In genomic region chr10:73099846-73100241, GRCm38 (mm10) we compare ENCODE assay signal across 8 mouse cellular contexts. TPM values are rescaled to one million over a fixed set of nuclear protein-coding genes. Genes with fewer than 3 reads are reported as not detected.
DNase-seq lines count a peak whose midpoint lies in the region; ATAC-seq and TF ChIP-seq lines count a peak whose summit lies in the region.

No protein-coding gene starts in this region.

- no peak for TF ChIP-seq POLR2A in embryonic fibroblast, embryonic 13.5 days (IDR thresholded peaks at IDR 0.05; ENCODE audit: low read depth, low read length)

- no peak overlapping the region for H3K9ac ChIP-seq in heart, embryonic 11.5 days (ENCODE audit: low read depth, low read length)
- H3K9ac ChIP-seq in limb, embryonic 11.5 days (ENCODE audit: low read length): peak overlapping the region; percentile 12
- peak overlapping the region; percentile 77 for H3K9ac ChIP-seq in neural tube, embryonic 15.5 days (replicated peaks)

- intact Hi-C loops in heart, postnatal 25 days (cut with DNase I): loop anchor here (5.0 kb wide), 1 partner anchor 262 kb away; no protein-coding TSS in a partner anchor

- TF ChIP-seq CTCF in embryonic fibroblast, embryonic 13.5 days (IDR thresholded peaks at IDR 0.05; ENCODE audit: borderline replicate concordance, insufficient read depth, low read length): no peak

- H3K27ac ChIP-seq in heart, embryonic 11.5 days (ENCODE audit: low read depth, low read length): no peak overlapping the region
- no peak overlapping the region for H3K27ac ChIP-seq in embryonic fibroblast, embryonic 13.5 days (ENCODE audit: insufficient read depth, low read length)
- no peak overlapping the region for H3K27ac ChIP-seq in limb, embryonic 11.5 days (replicated peaks; ENCODE audit: low read depth, low read length)
- H3K27ac ChIP-seq in neural tube, embryonic 15.5 days (replicated peaks): peak overlapping the region; percentile 80

- H3K4me3 ChIP-seq in heart, embryonic 11.5 days (ENCODE audit: low read depth, low read length): peak overlapping the region; percentile 61
- H3K4me3 ChIP-seq in embryonic fibroblast, embryonic 13.5 days (ENCODE audit: insufficient read depth, low read length): peak overlapping the region; percentile 47
- peak overlapping the region; percentile 61 for H3K4me3 ChIP-seq in limb, embryonic 11.5 days (ENCODE audit: low read depth, low read length)
- H3K4me3 ChIP-seq in neural tube, embryonic 15.5 days (replicated peaks): peak overlapping the region; percentile 74

- ATAC-seq in heart, embryonic 11.5 days (replicated peaks; ENCODE audit: insufficient number of reproducible peaks, low FRiP score, low TSS enrichment): peak; percentile 67
- peak; percentile 78 for ATAC-seq in limb, embryonic 11.5 days (ENCODE audit: insufficient number of reproducible peaks, low FRiP score, low TSS enrichment, low read depth)
- ATAC-seq in neural tube, embryonic 15.5 days (ENCODE audit: low FRiP score): peak; percentile 55; the same call in 1 of the 2 replicates

- H3K4me1 ChIP-seq in heart, embryonic 11.5 days (ENCODE audit: control insufficient read depth, insufficient read depth, low read length): 0 out of 2 replicates have a peak, but pooled peaks cover 2% of the 10 kb centered on the region
- peaks cover 4% of the 10 kb centered on the region; the same call in 1 of the 2 replicates for H3K4me1 ChIP-seq in embryonic fibroblast, embryonic 13.5 days (ENCODE audit: control insufficient read depth, insufficient read depth, low read length)
- peaks cover 5% of the 10 kb centered on the region; the same call in 1 of the 2 replicates for H3K4me1 ChIP-seq in limb, embryonic 11.5 days (ENCODE audit: control insufficient read depth, insufficient read depth, low read length)
- peaks cover 33% of the 10 kb centered on the region for H3K4me1 ChIP-seq in neural tube, embryonic 15.5 days

- no peaks in the 10 kb centered on the region for H3K9me3 ChIP-seq in heart, embryonic 11.5 days (replicated peaks; ENCODE audit: control insufficient read depth, low read length)
- no peaks in the 10 kb centered on the region for H3K9me3 ChIP-seq in limb, embryonic 11.5 days (ENCODE audit: control insufficient read depth, low read length)
- H3K9me3 ChIP-seq in neural tube, embryonic 15.5 days (replicated peaks): no peaks in the 10 kb centered on the region

- H3K36me3 ChIP-seq in heart, embryonic 11.5 days (ENCODE audit: control insufficient read depth, insufficient read depth, low read length): no peaks in the 10 kb centered on the region
- no peaks in the 10 kb centered on the region for H3K36me3 ChIP-seq in limb, embryonic 11.5 days (ENCODE audit: control insufficient read depth, insufficient read depth, low read length)
- no peaks in the 10 kb centered on the region for H3K36me3 ChIP-seq in neural tube, embryonic 15.5 days

- peaks cover 57% of the 10 kb centered on the region for H3K27me3 ChIP-seq in heart, embryonic 11.5 days (ENCODE audit: control insufficient read depth, insufficient read depth, low read length)
- H3K27me3 ChIP-seq in limb, embryonic 11.5 days (ENCODE audit: control insufficient read depth, insufficient read depth, low read length): peaks cover 31% of the 10 kb centered on the region
- H3K27me3 ChIP-seq in neural tube, embryonic 15.5 days (replicated peaks): 0 out of 2 replicates have a peak, but pooled peaks cover 6% of the 10 kb centered on the region

- DNase-seq in heart, postnatal 25 days (ENCODE audit: low spot score): no peak
- peak; percentile 37 for DNase-seq in ES-CJ7 (ENCODE audit: low read depth, low spot score)
- DNase-seq in limb, embryonic 11.5 days (ENCODE audit: low spot score): peak; percentile 73
- DNase-seq in ovary, postnatal 14 days (ENCODE audit: low spot score): no peak
- no peak for DNase-seq in frontal cortex, postnatal 25 days (ENCODE audit: low spot score in 2 of 2)

- WGBS in heart, embryonic 11.5 days (ENCODE audit: insufficient replicate concordance): 0% methylated on average over 37 of the region's 37 CpGs
- under 1% methylated on average over 37 of the region's 37 CpGs for WGBS in limb, embryonic 11.5 days
- WGBS in neural tube, embryonic 15.5 days: under 1% methylated on average over 37 of the region's 37 CpGs

- H3K4me2 ChIP-seq in heart, embryonic 11.5 days: peak overlapping the region; percentile 99
- H3K4me2 ChIP-seq in limb, embryonic 11.5 days (ENCODE audit: low read depth, severe bottlenecking): peak overlapping the region; percentile 94
- peak overlapping the region; percentile 91 for H3K4me2 ChIP-seq in neural tube, embryonic 15.5 days

RNA-seq across cellular contexts. Expression of gene Pcdh15, which starts 0.7 kb away (rescaled TPM):
- 0.11 and 0.35 TPM in 2 replicates for polyA plus RNA-seq in heart, embryonic 11.5 days (2014; fragmentation: Nextera tagmentation; extraction: Ambion mirVana)
- under 1 TPM; 0.34 to 0.59 TPM for total RNA-seq in heart, postnatal 25 days (2021)
- polyA plus RNA-seq in embryonic fibroblast, embryonic 13.5 days (2011; ENCODE audit: insufficient read length, low read depth, missing spikeins): 0.37 and 0.75 TPM in 2 replicates
- 0.67 and 0.81 TPM in 2 replicates for polyA plus RNA-seq in limb, embryonic 11.5 days (2014; fragmentation: Nextera tagmentation; extraction: Ambion mirVana)
- polyA plus RNA-seq in neural tube, embryonic 15.5 days (2015; fragmentation: Nextera tagmentation; extraction: Ambion mirVana): 14.2 and 17.4 TPM in 2 replicates

Comparison
In these comparisons a context has a peak if more than half of its experiments do, and no peak if none do; other contexts are left out.
1. DNase-seq: peak in ES-CJ7 (single experiment) and limb, embryonic 11.5 days (single experiment); none in heart, postnatal 25 days (single experiment), ovary, postnatal 14 days (single experiment) and frontal cortex, postnatal 25 days (0 of 2).
2. Peak in every context shown above with its lines, with median percentiles within 50 percentile points of each other: ATAC-seq, H3K4me2 ChIP-seq and H3K4me3 ChIP-seq.